Mouse (Mus musculus): ENCODE data around the gene Smg5.

Gene Smg5

GRCm38 (mm10) chr3:88395288-88395687, 59.2 kb downstream of the Smg5 start:
- DNase-seq (ENCODE audit: low spot score) = no peak

DNA sequence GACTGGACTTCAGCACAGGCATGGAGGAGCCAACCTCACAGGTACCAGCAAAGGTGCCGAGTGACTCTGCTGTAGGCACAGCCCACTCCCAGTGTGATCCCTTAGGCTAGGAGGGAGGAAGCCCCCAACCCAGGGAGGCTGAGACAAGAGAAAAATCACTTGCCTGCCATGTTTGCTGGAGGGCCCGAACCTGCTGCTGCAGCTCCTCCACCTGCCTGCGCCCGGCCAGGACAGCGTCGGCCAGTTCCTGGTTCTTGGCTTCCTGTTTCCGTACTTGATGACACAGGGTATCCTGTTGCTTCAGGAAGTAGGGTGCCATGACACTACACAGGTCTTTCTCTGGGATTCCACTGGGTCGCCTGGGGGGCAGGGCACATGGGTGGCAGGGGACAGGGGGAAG, 59.7 kb downstream of the Smg5 start:
- no peak for DNase-seq (ENCODE audit: low spot score)

DNA sequence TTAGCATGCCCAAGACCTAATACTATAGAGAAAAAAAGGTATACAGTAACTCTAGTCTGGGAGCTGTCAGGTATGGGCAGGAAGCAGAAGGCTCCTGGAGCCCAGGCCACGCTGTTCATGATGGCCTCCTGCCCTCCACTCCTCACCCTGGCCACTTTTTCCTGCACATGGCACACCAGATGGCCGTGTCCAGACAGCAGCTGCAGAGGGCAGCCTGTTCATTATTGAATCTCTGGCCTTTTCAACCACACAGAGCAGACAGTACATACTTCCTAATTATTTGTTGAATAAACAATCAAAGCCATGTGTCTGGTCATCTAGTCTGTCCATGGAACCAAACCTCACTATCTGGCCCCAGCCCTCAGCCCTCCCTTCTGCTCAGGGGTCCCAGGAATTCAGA, 62.6 kb downstream of the Smg5 start:
- DNase-seq (ENCODE audit: low spot score) = no peak

DNA sequence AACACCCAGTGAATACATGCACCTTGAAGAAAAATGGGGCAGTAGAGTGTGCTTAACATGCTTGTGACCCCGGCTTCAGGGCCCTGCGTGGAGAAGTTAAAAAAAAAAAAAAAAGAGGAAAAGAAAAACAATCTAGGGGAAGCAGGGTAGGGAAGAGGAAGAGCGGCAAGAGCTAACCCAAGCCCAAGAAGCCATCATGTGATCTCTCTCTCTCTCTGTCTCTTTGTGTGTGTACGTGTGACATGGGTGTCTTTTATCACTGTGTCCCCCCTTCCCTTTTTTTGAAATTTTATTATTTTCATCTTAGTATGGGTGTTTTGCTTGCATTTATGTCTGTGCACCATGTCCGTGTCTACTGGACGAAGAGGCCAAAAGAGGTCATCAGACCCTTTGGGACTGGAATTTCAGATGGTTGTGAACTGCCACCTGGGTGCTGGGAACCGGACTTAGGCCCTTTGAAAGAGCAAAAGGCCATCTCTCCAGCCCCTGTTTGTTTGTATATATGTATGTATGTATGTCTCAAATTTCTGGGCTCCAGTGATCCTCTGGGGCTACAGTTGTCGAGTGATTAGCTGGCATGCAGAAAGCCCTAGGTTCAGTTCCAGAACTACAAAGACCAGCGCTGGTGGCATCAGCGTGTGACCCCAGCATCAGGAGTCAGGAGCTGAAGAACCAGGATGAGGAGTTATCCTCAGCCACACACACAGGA, 67.6 kb downstream of the Smg5 start:
- DNase-seq (ENCODE audit: low spot score) = no peak

DNA sequence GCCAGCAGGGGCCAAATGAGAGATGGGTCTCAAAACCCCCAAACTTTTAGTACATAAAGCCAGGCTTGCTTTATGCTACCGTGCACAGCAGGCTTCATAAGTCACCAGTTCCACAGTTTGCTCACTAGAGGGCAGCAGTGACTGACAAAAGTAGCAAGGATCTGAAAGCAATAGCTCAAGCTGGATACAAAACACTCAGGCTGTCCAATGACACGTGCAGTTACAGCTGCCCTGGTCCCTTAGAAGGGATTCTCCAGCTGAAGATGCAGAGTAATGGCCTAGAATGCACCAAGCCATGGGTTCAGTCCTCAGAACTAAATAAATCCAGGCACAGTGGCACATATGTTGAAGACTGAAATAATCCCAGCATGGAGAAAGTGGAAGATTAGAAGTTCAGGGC, 71.0 kb downstream of the Smg5 start:
- peak; percentile 59 for DNase-seq (ENCODE audit: low spot score)

GRCm38 (mm10) chr3:88407529-88407928, 71.5 kb downstream of the Smg5 start:
- no peak for DNase-seq (ENCODE audit: low spot score)

DNA sequence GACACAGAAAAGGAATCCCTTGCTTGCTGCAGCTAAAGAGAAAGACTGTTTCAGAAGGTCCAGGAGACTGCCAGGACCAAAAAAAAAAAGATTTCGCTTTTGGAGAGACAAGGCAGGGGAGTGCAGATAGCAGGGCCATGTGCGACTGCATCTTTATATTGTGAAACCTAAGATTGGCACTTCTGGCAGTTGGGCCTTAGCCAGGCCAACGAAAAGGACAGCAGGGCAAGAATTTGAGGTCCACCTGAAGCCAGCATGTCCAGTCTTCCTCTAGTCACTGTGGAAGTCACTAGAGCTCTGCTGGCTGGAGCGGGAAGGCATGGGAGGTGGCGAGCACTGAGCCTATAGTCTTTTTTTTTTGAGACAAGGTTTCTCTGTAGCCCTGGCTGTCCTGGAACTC, 72.9 kb downstream of the Smg5 start:
- no peak for DNase-seq (ENCODE audit: low spot score)

DNA sequence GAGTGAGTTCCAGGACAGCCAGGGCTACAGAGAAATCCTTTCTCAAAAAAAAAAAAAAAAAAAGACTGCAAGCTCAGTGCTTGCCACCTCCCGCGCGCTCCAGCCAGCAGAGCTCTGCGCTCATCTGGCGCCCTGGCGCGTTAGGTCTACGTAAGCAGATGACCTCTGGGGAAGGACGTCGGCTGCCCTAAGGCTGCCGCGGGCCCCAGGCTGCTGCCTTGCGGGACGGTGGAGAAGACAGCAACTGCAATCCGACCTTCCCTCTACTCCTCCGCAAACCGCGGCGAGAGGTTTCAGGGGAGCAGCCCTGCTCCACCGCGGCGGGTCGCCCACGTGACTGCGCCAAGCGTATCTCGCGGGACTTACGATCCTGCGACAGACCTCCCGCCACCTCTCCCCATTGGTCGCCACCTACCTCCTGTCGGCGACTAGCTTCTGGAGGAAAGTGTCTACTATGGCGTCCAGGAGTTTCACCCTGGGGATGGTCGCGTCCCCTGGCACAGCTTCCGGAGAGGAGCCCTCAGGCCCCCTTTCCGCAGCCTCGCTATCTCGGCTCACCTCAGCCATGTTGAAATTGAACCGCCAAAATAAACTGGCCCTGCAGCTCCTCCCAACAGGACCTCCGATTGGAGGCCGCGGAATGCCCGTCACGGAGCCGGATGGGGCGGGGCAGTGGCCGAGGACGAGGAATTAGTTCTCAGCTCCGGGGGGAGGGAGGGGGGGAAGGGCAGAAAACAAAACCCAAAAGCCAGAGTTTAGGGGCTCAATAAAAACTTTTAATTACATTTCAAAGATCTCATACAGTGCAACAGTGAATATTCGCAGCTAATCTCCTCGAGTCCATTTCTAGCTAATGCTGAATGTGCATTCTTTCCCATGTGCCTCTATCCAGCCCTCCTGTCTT, 73.9 kb downstream of the Smg5 start, which contains the start of gene Pmf1:
TSS of gene Pmf1 (minus strand) at position 591 of the 904 bp plus-strand sequence.
- peak; percentile 89 for DNase-seq (ENCODE audit: low spot score)

GRCm38 (mm10) chr3:88410645-88411031, 74.6 kb downstream of the Smg5 start:
- DNase-seq (ENCODE audit: low spot score) = no peak

DNA sequence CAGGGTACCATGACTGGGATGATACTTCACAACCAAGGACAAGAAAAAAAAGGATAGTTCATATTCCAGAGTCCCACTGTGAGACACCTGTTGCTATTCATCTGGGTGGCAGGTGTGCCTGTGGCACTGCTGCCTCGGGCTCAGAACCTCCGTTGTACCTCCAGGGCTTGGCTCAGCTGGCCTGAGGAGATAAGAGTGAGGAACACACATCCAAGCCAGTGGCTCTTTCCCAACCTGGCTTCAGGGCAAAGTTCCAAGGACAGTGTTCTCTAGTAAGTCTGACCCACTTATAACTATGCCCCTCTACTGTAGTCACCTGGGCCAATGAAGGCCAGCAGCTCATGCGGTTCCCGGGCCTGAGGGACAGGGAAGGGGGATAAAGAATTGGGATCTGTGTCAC, 75.6 kb downstream of the Smg5 start:
- no peak for DNase-seq (ENCODE audit: low spot score)

Measured in left cerebral cortex, adult 11 months (tissue).